Mouse (Mus musculus) hindbrain, embryonic 11.5 days (tissue): ENCODE results near the gene Rhoh. TPM values are rescaled to one million over a fixed set of nuclear protein-coding genes. Genes with fewer than 3 reads are reported as not detected.

ENCODE experiments used
- ATAC-seq: fragments of 200-750 bp; cut with Nextera tagmentation; 2 replicates; pipeline ENCODE4 v1.8.0; 2017; ENCODE audit warnings: mild to moderate bottlenecking, moderate TSS enrichment, moderate library complexity; ENCODE audit not compliant: low FRiP score
- DNase-seq: peaks from one replicate; pipeline ENCODE4 v3.0.0-alpha.2; 2015; ENCODE audit warnings: low spot score
- H3K27ac ChIP-seq: fragments of 300-500 bp; sonication (generic); 2 replicates; pipeline ENCODE4 v1.5.1; 2014; ENCODE audit warnings: mild to moderate bottlenecking, low read depth, low read length
- H3K27me3 ChIP-seq: fragments of 300-500 bp; sonication (generic); 2 replicates; pipeline ENCODE4 v1.6.1; 2014; ENCODE audit warnings: mild to moderate bottlenecking, low read length, moderate library complexity, mixed read lengths; ENCODE audit not compliant: control insufficient read depth, insufficient read depth
- H3K36me3 ChIP-seq: fragments of 300-500 bp; sonication (generic); 2 replicates; pipeline ENCODE4 v1.6.1; 2014; ENCODE audit warnings: mild to moderate bottlenecking, low read length, moderate library complexity, mixed read lengths; ENCODE audit not compliant: control insufficient read depth, insufficient read depth
- H3K4me1 ChIP-seq: fragments of 300-500 bp; sonication (generic); replicated peaks from 2 replicates; pipeline ENCODE4 v1.6.1; 2014; ENCODE audit warnings: low read length, mixed read lengths; ENCODE audit not compliant: control insufficient read depth, insufficient read depth
- H3K4me2 ChIP-seq: fragments of 300-500 bp; sonication (generic); replicated peaks from 2 replicates; pipeline ENCODE4 v1.6.1; 2014; ENCODE audit warnings: mild to moderate bottlenecking, low read depth, low read length
- H3K4me3 ChIP-seq: fragments of 300-500 bp; sonication (generic); 2 replicates; pipeline ENCODE4 v1.5.1; 2014; ENCODE audit warnings: low read depth, low read length
- H3K9ac ChIP-seq: fragments of 300-500 bp; sonication (generic); 2 replicates; pipeline ENCODE4 v1.6.1; 2014; ENCODE audit warnings: low read depth, low read length
- H3K9me3 ChIP-seq: fragments of 300-500 bp; sonication (generic); 2 replicates; pipeline ENCODE4 v1.6.1; 2016; ENCODE audit warnings: low read length; ENCODE audit not compliant: control insufficient read depth
- WGBS: fragments of 180-500 bp; shearing (Covaris S2); extraction: QIAGEN DNeasy Blood & Tissue Kit; methylation state at CpG from one replicate; pipeline ENCODE4 v1.1.7; 2014; 5-methylcytosine and 5-hydroxymethylcytosine counted together
- polyA plus RNA-seq: library from polyadenylated mRNA; unstranded; fragments of >200 nt; fragmentation: Nextera tagmentation; extraction: Ambion mirVana; gene quantifications from 2 replicates; pipeline ENCODE4 v1.2.1, GENCODE M21; 2014

Gene Rhoh
- polyA plus RNA-seq, 1 experiment from 2014 or later = 0.09 TPM

DNA sequence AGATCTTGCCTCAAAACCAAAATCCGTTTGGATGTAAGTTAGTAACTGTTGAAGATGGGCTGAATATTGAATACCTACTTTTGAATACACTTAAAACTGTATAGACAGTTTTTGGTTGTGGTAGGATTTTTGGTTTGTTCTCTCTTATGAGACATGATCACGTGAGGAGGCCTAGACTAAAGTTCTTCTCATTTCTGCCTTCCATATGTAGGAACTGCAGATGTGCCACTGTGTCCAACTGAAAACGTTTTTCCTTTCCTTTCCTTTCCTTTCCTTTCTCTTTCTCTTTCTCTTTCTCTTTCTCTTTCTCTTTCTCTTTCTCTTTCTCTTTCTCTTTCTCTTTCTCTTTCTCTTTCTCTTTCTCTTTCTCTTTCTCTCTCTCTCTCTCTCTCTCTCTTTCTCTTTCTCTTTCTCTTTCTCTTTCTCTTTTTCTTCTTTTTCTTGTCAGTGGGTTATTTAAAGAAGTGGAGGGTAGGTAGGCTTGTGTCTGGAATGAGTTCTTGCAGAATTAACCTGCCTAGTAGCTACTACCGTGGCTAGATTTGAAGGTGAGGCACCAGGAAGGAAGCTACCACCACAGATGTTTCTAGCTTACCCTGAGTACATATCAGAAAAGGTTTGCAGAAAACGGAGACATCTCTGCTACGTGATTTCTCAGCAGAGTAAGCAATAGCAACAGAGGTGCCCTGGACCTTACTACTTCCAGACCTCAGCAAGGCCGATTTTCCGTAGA lies 27.1 kb upstream of the Rhoh start:
- Histone ChIP-seq H3K27ac (no peak overlapping the region), H3K9me3 (no peaks in the 10 kb centered on the region), H3K4me3 (no peak overlapping the region), H3K4me2 (no peak overlapping the region), H3K27me3 (no peaks in the 10 kb centered on the region), H3K36me3 (no peaks in the 10 kb centered on the region), H3K4me1 (no peaks in the 10 kb centered on the region), H3K9ac (no peak overlapping the region)
- DNase-seq (no peak), ATAC-seq (no peak)
- 93% methylated on average over 8 of the region's 8 CpGs for WGBS

DNA sequence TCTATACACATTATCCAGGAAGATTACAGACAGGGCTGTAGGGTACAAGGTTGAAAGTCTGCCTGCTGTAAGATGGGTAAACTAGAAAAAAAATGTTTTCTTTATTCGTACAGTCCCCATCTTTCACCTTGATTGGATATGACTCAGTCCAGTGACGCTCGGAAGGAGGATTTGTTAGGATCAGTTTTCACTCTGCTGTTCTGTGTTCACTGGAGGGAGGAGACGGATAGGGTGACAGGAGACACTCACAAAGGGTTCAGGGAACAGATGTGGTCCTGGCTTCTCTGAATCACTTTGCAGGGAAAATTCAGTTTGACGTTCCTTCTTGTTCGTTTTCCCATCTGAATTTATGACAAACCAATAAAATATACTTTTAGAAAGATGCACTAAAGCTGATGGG lies 23.0 kb upstream of the Rhoh start:
- ATAC-seq (no peak), DNase-seq (no peak)
- Histone ChIP-seq H3K27ac (no peak overlapping the region), H3K4me3 (no peak overlapping the region), H3K9ac (no peak overlapping the region), H3K4me1 (no peaks in the 10 kb centered on the region), H3K27me3 (no peaks in the 10 kb centered on the region), H3K9me3 (no peaks in the 10 kb centered on the region), H3K4me2 (no peak overlapping the region), H3K36me3 (no peaks in the 10 kb centered on the region)
- 74% methylated on average over 6 of the region's 6 CpGs for WGBS

DNA sequence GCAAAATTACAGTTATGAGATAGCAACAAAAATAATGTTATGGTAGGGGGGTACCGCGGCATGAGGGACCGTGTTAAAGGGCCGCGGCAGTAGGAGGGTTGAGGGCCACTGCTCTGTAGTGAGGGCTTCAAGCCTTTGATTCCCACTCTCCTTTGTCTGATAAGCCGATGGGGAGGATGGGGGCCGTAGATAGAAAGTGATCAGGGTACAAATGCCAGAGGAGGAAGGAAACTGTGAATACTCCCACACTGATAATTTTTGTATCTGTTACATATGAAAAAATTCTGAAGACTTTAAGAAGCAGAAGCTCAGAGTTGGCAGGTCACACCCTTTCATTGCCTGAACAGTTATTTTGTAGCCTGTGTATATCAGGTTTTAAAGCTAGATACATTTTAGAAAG lies 18.1 kb upstream of the Rhoh start:
- Histone ChIP-seq H3K9me3 (no peaks in the 10 kb centered on the region), H3K27ac (no peak overlapping the region), H3K4me2 (no peak overlapping the region), H3K9ac (no peak overlapping the region), H3K4me3 (no peak overlapping the region), H3K36me3 (no peaks in the 10 kb centered on the region), H3K27me3 (no peaks in the 10 kb centered on the region), H3K4me1 (no peaks in the 10 kb centered on the region)
- DNase-seq (no peak), ATAC-seq (no peak)
- 92% methylated on average over 7 of the region's 7 CpGs for WGBS

DNA sequence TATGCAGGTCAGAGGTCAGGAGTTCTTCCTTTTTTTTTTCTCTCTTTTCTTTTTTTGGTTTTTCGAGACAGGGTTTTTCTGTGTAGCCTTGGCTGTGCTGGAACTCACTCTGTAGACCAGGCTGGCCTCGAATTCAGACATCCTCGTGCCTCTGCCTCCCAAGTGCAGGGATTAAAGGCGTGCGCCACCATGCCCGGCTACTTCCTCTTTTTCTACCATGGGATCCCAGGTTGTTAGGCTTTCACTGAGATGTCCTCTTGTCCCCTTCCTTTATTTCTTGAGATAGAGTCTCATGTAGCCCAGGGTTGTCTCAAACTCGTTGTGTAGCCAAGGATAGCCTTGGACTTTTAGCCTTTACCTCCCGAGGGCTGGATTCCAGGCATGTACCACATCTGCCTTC lies 14.5 kb upstream of the Rhoh start:
- no peaks in the 10 kb centered on the region for H3K9me3 ChIP-seq
- 82% methylated on average over 8 of the region's 8 CpGs for WGBS
- no peak overlapping the region for H3K27ac ChIP-seq
- H3K36me3 ChIP-seq = no peaks in the 10 kb centered on the region
- no peaks in the 10 kb centered on the region for H3K27me3 ChIP-seq
- H3K4me3 ChIP-seq = no peak overlapping the region
- H3K4me1 ChIP-seq = no peaks in the 10 kb centered on the region
- ATAC-seq (no peak), DNase-seq (no peak)
- no peak overlapping the region for H3K9ac ChIP-seq
- no peak overlapping the region for H3K4me2 ChIP-seq

DNA sequence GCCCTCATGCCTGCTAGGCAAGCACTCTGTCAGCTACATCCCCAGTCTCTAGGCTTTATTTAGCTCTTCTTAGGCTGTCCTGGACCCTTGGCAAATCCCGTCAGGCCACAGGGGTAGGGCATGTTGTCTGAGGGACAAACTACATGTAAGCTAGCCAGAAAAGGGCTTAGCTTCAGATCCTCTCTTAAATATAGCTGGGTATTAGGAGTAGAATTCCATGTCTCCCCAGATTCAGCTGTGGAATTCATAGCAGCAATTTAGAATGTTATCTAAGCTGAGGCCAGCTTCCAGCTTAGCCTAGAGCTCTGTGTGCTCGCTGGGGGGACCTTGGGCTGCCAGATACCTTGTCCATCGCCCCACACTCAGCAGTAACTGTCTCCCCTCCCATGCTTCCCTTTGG lies 14.1 kb upstream of the Rhoh start:
- ATAC-seq = no peak

DNA sequence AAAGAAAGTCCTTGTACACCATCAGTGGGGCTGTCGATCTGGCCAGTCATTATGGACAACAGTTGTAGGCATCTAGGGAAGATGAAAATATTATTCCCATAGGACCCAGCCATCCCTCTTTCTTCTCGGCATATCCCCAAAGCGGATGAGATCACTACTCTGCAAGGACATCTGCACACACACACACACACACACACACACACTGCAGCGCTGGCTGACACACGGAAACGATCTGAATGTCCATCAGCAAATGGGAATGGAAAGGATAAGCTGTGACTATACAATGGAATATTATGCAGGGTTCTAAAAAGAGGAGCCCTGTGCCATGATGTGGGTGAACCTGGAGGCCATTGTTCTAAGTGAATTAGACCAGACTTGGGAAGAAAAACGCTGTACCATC lies 13.4 kb upstream of the Rhoh start:
- Histone ChIP-seq H3K27ac (no peak overlapping the region), H3K36me3 (no peaks in the 10 kb centered on the region), H3K9ac (no peak overlapping the region), H3K4me1 (no peaks in the 10 kb centered on the region), H3K9me3 (no peaks in the 10 kb centered on the region), H3K4me2 (no peak overlapping the region), H3K27me3 (no peaks in the 10 kb centered on the region), H3K4me3 (no peak overlapping the region)
- DNase-seq (no peak), ATAC-seq (no peak)
- 89% methylated on average over 7 of the region's 7 CpGs for WGBS

More for the DNA sequence above, 14.1 kb upstream of the Rhoh start:
- H3K9ac ChIP-seq = no peak overlapping the region
- no peak for DNase-seq
- no peaks in the 10 kb centered on the region for H3K4me1 ChIP-seq
- WGBS = 86% methylated on average over 3 of the region's 3 CpGs
- no peak overlapping the region for H3K4me3 ChIP-seq
- no peak overlapping the region for H3K4me2 ChIP-seq
- no peaks in the 10 kb centered on the region for H3K9me3 ChIP-seq
- H3K27ac ChIP-seq = no peak overlapping the region
- no peaks in the 10 kb centered on the region for H3K36me3 ChIP-seq
- H3K27me3 ChIP-seq = no peaks in the 10 kb centered on the region

DNA sequence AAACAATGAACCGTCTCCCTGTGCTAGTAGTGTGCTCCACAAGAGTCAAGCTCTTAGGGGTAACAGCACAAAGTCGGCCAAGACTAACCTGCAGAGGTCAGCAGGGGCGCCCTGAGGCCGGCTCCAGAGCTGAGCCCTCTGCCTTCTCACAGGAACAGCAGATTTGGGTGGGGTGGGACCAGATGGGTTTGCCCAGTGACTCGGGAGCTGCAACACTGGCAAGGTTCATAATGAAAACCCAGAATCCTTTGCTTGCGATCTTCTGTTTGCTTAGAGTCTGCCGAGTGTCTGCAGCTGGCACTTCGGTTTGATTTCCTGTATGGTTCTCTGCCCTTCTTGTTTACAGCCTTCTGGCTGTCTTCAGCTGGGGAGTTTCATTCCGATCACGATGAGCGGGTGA lies 10.2 kb upstream of the Rhoh start:
- Histone ChIP-seq H3K27me3 (no peaks in the 10 kb centered on the region), H3K36me3 (no peaks in the 10 kb centered on the region), H3K27ac (no peak overlapping the region), H3K4me2 (no peak overlapping the region), H3K4me3 (no peak overlapping the region), H3K9me3 (no peaks in the 10 kb centered on the region), H3K4me1 (no peaks in the 10 kb centered on the region), H3K9ac (no peak overlapping the region)
- DNase-seq (no peak), ATAC-seq (no peak)
- 68% methylated on average over 11 of the region's 11 CpGs for WGBS

DNA sequence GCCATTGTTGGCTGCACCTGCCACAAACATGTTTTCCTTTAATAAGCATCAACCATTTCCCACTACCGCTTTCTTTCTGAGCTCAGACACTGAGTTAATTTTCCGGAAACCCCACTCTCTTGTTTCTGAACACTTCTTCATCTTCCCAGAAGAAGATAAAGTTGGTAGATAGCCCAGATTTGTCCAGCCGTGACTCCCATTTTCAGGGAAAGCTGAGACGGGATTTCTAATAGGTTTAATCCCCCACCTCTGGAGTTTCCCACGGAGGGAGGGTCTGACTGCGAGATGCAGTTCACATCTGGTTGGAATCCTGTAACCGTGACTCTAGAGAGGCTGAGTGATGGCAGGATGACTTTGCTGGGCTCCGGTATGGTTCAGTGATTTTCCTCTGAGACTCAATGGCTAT lies 6.2 kb upstream of the Rhoh start:
- Histone ChIP-seq H3K36me3 (no peaks in the 10 kb centered on the region), H3K9me3 (no peaks in the 10 kb centered on the region), H3K9ac (no peak overlapping the region), H3K4me2 (no peak overlapping the region), H3K4me3 (no peak overlapping the region), H3K27me3 (no peaks in the 10 kb centered on the region), H3K4me1 (no peaks in the 10 kb centered on the region), H3K27ac (no peak overlapping the region)
- no peak for DNase-seq
- 56% methylated on average over 8 of the region's 8 CpGs for WGBS
- ATAC-seq = no peak

DNA sequence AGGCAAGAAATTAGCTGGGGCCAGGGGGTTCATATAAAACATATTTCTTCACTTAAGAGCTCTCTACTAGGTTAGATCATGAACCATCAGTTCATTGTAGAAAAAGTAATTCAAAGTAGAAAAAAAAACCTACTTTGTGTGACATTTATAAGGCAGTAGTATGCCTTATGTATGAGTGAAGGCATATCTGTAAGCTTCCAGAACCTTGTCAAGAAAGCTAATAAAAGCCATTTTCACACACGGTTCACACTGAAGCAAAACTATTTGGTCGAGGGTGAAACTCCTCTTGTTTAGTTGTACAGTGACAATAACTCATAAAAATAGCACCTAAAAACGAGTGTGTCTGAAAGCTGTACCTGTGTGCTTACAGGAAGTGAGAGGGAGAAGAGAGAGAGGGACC lies 5.4 kb upstream of the Rhoh start:
- Histone ChIP-seq H3K4me3 (no peak overlapping the region), H3K9ac (no peak overlapping the region), H3K9me3 (no peaks in the 10 kb centered on the region), H3K4me1 (no peaks in the 10 kb centered on the region), H3K4me2 (no peak overlapping the region), H3K27me3 (no peaks in the 10 kb centered on the region), H3K27ac (no peak overlapping the region), H3K36me3 (no peaks in the 10 kb centered on the region)
- WGBS = 76% methylated on average over 3 of the region's 3 CpGs
- ATAC-seq = no peak
- no peak for DNase-seq
